Mouse (Mus musculus): ENCODE results near the gene Phka1.
"Not testable (repeated sequence)": the region's sequence is repeated elsewhere in the genome, so short reads cannot be mapped to it uniquely, and the experiment has no call there.

The Phka1 gene

GRCm38 (mm10) chrX:102643823-102644572 is at the start of gene Phka1:
TSS of gene Phka1 (minus strand) at chrX:102644246.
- DNase-seq (ENCODE audit: low read depth, low spot score): no peak

GRCm38 (mm10) chrX:102689252-102689651 is 45.2 kb upstream of the Phka1 start:
- not testable (repeated sequence) for DNase-seq (ENCODE audit: low read depth, low spot score)

DNA sequence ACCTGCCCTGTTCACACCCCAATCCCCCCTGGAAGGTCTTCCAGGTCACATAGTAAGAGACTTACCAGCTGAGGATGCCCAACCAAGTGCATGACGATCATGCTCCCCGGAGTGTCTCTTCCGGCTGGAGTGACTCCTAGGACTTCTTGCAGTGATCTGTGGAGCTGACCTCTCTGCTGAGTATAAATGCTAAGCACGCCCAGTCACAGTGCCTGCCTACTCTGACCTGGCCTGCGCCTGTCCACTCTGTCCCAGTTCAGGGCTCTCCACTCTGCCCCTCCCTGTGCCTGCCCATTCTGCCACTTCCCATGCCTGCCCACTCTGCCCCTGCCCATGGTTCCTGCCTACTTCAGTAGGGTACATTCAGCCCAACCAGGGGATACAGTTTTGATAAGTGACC is 42.8 kb upstream of the Phka1 start, which contains the start of gene Gm3880:
Gm3880 (minus strand) TSS at position 101 of the 400 bp plus-strand sequence.
- DNase-seq (ENCODE audit: low read depth, low spot score): not testable (repeated sequence)

GRCm38 (mm10) chrX:102684706-102685105 is 40.7 kb upstream of the Phka1 start:
- DNase-seq (ENCODE audit: low read depth, low spot score): not testable (repeated sequence)

DNA sequence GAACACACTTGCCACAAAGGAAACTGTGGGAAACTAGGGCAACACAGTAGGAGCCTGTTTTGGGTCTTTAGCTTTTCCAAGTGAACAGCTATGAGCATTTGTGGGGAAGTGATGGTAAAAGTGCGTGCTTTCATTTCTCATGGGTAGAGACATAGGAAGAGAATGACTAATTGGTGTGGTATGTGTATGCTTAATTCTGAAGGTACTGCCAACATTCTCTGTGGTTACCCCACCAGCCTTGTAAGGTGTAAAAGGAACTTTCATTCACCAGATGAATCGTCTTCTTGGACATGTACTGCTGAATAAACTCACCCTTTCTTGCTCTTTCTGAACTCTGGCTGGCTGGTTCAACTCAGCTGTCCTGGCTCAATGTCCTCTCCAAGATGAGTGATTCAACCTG is 22.6 kb upstream of the Phka1 start:
- no peak for DNase-seq (ENCODE audit: low read depth, low spot score)

DNA sequence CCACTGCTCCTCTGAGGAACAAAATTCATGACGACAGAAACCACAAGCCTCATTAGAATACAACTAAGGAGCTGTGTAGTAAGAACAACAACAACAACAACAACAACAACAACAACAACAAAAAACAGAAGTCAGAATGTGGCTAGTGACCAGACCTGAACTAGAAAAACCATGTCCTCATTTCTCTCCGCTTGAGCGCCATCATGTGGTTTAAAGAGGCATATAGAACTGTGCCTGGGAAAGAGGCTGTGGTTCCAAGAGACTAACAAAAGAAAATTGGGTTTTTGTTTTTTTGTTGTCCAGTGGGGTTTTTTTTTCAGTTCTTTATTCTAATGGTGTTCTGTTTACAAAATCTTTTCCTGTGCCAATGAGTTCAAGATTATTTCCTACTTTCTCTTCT is 16.7 kb upstream of the Phka1 start:
- no peak for DNase-seq (ENCODE audit: low read depth, low spot score)

GRCm38 (mm10) chrX:102645691-102646090 is 1.6 kb upstream of the Phka1 start:
- DNase-seq (ENCODE audit: low read depth, low spot score): no peak

DNA sequence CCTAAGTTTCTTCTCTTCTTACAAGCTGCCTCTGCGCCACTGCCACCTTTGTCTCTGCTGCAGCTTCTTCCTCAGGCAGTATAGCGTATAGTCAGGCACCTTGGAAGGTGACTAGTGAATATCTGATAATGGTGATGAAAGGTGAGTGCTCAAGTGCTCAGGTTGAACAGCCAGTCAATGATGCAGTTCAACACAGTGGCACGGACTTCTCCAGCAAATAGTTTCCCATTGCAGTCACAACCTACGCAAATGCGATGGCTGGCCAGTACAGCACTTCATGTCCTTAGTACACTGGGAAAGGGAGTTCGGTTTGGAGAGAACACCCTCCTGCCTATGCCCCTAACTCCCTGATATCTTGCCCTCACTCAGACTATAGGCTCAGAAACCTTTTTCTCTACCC is 1.1 kb upstream of the Phka1 start:
- no peak for DNase-seq (ENCODE audit: low read depth, low spot score)

- no peak for DNase-seq (ENCODE audit: low read depth, low spot score)
Observed at GRCm38 (mm10) chrX:102644573-102644951, 516 bp upstream of the Phka1 start.

- DNase-seq (ENCODE audit: low read depth, low spot score): no peak
Observed at GRCm38 (mm10) chrX:102601269-102601668, 42.8 kb downstream of the Phka1 start.

GRCm38 (mm10) chrX:102588560-102588959 is 55.5 kb downstream of the Phka1 start:
- peak; percentile 4 for DNase-seq (ENCODE audit: low read depth, low spot score)

GRCm38 (mm10) chrX:102571186-102571585 is 72.9 kb downstream of the Phka1 start:
- DNase-seq (ENCODE audit: low read depth, low spot score): no peak

- no peak for DNase-seq (ENCODE audit: low read depth, low spot score)
Observed at GRCm38 (mm10) chrX:102556906-102557305, 87.1 kb downstream of the Phka1 start.

DNA sequence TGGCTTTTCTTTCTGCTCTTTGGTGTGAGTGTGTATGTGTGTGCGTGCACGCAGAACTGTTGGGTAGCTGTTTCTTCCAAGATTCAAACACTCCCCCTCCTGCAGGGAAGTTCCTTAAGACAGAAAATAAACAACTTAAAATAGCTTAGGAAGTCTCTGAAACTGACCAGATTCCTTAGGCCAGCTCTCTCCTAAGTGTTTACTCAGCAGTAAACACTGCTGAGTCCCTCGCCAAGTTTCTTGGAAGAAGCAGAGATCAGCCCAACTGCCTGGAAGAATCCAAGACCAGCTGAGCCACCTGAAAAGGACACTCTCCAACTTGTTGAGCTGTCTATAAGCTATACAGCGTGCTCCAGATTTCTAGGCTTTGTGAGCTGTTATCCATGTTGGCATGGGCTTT is 134.8 kb downstream of the Phka1 start:
- DNase-seq (ENCODE audit: low read depth, low spot score): no peak

- peak; percentile 28 for DNase-seq (ENCODE audit: low read depth, low spot score)
Observed at GRCm38 (mm10) chrX:102504644-102505481, 139.2 kb downstream of the Phka1 start, which contains the start of gene Hdac8. TSS of gene Hdac8 (minus strand) at chrX:102505359.

DNA sequence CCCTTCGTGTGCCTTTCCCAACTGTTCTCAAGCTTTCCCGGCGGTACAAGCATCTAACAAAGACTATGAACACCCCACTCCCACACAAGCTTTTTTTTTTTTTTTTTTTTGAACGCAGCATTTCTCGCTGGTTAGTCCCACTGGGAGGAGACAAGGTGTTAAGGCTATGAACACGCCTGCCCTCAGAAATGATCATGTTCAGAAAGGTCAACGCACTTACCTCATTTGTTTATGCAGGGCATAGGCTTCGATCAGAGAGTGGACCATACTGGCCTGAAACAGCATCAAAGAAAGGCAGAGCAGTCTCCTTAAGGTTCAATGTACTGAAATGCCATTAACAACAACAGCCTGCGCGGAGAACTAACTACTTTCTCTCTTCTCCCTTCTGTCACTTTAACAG is 139.9 kb downstream of the Phka1 start:
- no peak for DNase-seq (ENCODE audit: low read depth, low spot score)

DNA sequence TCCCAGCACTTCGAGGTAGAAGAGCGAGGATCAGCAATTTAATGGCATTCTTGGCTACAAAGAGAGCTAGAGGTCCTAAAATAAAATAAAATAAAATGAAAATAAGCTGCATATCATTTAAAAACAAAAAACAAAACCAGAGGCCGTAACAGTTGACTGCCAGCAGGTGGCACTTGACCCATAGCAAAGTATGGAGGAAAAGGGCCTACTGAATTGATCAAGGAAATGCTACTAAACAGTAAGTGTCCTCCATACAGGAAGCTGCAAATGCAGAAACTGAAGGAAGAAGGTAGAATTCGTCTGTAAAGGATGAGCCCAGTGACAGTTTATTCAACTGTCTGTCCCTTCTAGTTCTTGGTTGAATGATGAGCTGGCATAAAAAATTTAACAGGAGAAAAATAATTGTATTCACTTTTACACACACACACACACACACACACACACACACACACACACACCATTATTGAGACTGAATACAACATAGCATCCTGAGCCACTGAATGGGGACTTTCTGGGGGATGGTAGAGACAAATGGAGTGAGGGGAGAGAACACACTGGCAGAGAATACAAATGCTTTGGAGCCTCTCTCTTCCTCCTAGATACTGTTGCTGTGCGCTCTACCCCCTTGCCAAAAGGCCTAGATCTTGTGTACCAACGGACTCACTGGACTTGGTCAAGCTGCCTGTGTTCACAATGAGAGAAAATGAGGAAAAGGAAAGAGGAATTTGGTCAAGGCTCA is 149.9 kb downstream of the Phka1 start:
- no peak for DNase-seq (ENCODE audit: low read depth, low spot score)

DNA sequence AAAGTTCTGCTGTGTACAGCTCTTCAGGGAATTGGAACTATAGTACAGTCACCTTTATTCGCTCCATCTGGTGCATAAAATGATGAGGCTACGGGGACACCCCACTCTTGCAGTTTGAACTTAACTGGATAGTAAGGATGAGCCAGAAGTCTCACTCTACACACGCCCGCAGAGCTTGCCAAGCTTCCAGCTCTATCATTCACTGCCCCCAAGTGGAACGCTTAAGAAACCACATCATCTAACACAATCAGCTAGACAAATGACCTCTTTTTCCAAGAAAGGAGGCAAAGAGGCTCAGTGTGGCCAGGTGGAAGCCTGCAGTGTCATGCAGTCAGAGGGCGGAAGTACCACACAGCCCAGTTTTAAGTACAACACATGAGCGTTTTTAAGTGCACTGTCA is 158.5 kb downstream of the Phka1 start:
- DNase-seq (ENCODE audit: low read depth, low spot score): no peak

DNA sequence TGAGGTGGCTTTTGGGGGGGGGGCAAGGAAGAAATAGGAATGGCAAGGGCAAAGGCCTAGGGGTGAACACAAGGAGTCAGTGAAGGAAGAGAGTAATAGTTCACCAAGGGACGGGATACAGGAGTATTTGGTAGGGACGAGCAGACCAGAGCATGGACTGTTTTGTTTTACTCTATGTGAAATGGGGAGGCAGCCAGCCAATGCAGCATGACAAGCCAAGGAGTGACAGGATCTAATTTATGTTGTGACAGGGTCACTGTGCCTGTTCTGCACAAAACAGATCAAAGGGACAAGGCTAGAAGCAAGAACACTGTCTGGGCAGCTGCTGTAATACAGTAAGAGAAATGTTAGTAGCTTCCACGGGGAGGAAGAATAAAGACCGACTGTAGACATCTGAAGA is 164.4 kb downstream of the Phka1 start:
- DNase-seq (ENCODE audit: low read depth, low spot score): no peak

GRCm38 (mm10) chrX:102478965-102479364 is 165.1 kb downstream of the Phka1 start:
- no peak for DNase-seq (ENCODE audit: low read depth, low spot score)

DNA sequence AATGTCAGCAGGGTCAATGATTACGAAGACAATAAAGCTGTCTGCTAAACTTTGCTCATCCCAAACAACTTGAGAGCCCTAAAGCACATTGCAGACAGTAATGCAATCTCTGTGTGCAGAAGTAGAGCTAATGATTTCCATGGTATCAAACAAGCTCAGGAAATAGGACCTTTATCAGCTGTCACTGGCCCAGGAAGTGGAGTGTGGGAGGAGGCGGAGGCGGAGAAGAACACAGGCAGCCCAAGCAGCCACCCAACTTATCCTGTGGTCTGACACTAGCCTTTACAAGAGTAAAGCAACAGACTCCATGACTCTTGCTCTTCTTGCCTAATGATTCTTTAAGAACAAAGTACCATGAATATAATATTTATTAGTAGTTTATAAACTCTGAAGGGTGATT is 165.6 kb downstream of the Phka1 start:
- no peak for DNase-seq (ENCODE audit: low read depth, low spot score)

- DNase-seq (ENCODE audit: low read depth, low spot score): no peak
Observed at GRCm38 (mm10) chrX:102476784-102477183, 167.3 kb downstream of the Phka1 start.

Measured in brain, embryonic 18.5 days (tissue).